ENCODE assay signal across 8 mouse cellular contexts in the genomic region with DNA sequence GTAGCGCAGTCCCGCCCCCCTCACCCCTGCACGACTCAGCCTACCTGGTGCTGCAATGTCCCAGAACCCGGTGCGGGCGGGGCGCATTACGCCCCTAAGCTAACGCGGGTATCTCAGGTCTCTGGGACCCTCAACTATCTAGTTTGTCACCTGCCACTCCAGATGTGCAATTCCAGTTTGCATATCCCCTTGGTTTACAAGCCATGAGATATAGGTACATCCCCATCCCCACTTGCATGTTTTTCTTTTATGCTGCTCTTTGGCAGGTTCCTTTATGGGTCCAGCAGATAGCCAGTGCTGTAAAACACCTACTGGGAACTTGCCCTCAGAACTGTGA. TPM values are rescaled to one million over a fixed set of nuclear protein-coding genes. Genes with fewer than 3 reads are reported as not detected.
A peak's percentile ranks its signal among the peaks of the same experiment; 100 is the strongest.
DNase-seq lines count a peak whose midpoint lies in the region; ATAC-seq and TF ChIP-seq lines count a peak whose summit lies in the region.

No protein-coding gene starts in this region.

- TF ChIP-seq EP300 in heart, postnatal 0 days (IDR thresholded peaks at IDR 0.05; ENCODE audit: low read depth): no peak

- no peak for TF ChIP-seq CTCF in heart, postnatal 0 days (IDR thresholded peaks at IDR 0.05; ENCODE audit: low read depth)
- TF ChIP-seq CTCF in forebrain, postnatal 0 days (IDR thresholded peaks at IDR 0.05; ENCODE audit: low read depth): no peak

- peaks cover 22% of the 10 kb centered on the region; the same call in 1 of the 2 replicates for H3K27me3 ChIP-seq in heart, postnatal 0 days (ENCODE audit: control insufficient read depth, insufficient read depth, low read length)
- H3K27me3 ChIP-seq in forebrain, postnatal 0 days (ENCODE audit: insufficient read depth, low read length): no peaks in the 10 kb centered on the region
- peaks cover 21% of the 10 kb centered on the region for H3K27me3 ChIP-seq in midbrain, embryonic 11.5 days (ENCODE audit: control insufficient read depth, insufficient read depth, low read length)

- no peak for ATAC-seq in heart, postnatal 0 days (ENCODE audit: insufficient read depth, low read depth)
- no peak for ATAC-seq in forebrain, postnatal 0 days
- no peak for ATAC-seq in midbrain, embryonic 11.5 days (ENCODE audit: low FRiP score)

- peak overlapping the region; percentile 67 for H3K4me3 ChIP-seq in heart, postnatal 0 days (ENCODE audit: low read depth, low read length)
- H3K4me3 ChIP-seq in ES-E14 (ENCODE audit: insufficient read depth in 1 of 2, low read depth in 1 of 2, low read length in 2 of 2, poor library complexity in 1 of 2, severe bottlenecking in 1 of 2): peak overlapping the region; percentile 71 to 97
- H3K4me3 ChIP-seq in forebrain, postnatal 0 days (ENCODE audit: low read depth, low read length): peak overlapping the region; percentile 74
- peak overlapping the region; percentile 74 for H3K4me3 ChIP-seq in midbrain, embryonic 11.5 days (ENCODE audit: low read depth, low read length)

- peak overlapping the region; percentile 99 for H3K4me2 ChIP-seq in heart, postnatal 0 days (ENCODE audit: low read depth, low read length)
- peak overlapping the region; percentile 93 for H3K4me2 ChIP-seq in forebrain, postnatal 0 days (ENCODE audit: low read depth)
- H3K4me2 ChIP-seq in midbrain, embryonic 11.5 days: peak overlapping the region; percentile 94

- H3K4me1 ChIP-seq in heart, postnatal 0 days (ENCODE audit: control insufficient read depth, insufficient read depth): peaks cover 25% of the 10 kb centered on the region
- peaks cover 5 to 20% of the 10 kb centered on the region in 2 experiments; a peak in 3 of 4 replicates for H3K4me1 ChIP-seq in ES-E14 (ENCODE audit: control insufficient read depth in 2 of 2, insufficient read depth in 2 of 2, low read length in 2 of 2, poor library complexity in 1 of 2)
- peaks cover 17% of the 10 kb centered on the region for H3K4me1 ChIP-seq in forebrain, postnatal 0 days (ENCODE audit: insufficient read depth)
- H3K4me1 ChIP-seq in midbrain, embryonic 11.5 days (ENCODE audit: control insufficient read depth, insufficient read depth, low read length): peaks cover 34% of the 10 kb centered on the region

- H3K9me3 ChIP-seq in heart, postnatal 0 days (replicated peaks; ENCODE audit: control insufficient read depth, low read length): no peaks in the 10 kb centered on the region
- H3K9me3 ChIP-seq in ES-E14 (ENCODE audit: control insufficient read depth, insufficient read depth, low read depth, low read length): no peaks in the 10 kb centered on the region
- no peaks in the 10 kb centered on the region for H3K9me3 ChIP-seq in forebrain, postnatal 0 days (ENCODE audit: low read length)
- no peaks in the 10 kb centered on the region for H3K9me3 ChIP-seq in midbrain, embryonic 11.5 days (ENCODE audit: control insufficient read depth, low read length)

- no peak overlapping the region for H3K27ac ChIP-seq in heart, postnatal 0 days (ENCODE audit: low read depth)
- H3K27ac ChIP-seq in ES-E14 (ENCODE audit: insufficient read depth, low read depth, low read length, poor library complexity, severe bottlenecking): no peak overlapping the region
- H3K27ac ChIP-seq in forebrain, postnatal 0 days (ENCODE audit: low read depth, low read length): peak overlapping the region; percentile 96
- peak overlapping the region; percentile 76 for H3K27ac ChIP-seq in midbrain, embryonic 11.5 days (ENCODE audit: low read depth, low read length)

- DNase-seq in heart, postnatal 0 days (ENCODE audit: low spot score): no peak
- DNase-seq in heart, postnatal 25 days (ENCODE audit: low spot score): no peak
- no peak for DNase-seq in ES-E14 (ENCODE audit: low read depth, low spot score)
- no peak for DNase-seq in forebrain, postnatal 0 days
- DNase-seq in midbrain, embryonic 11.5 days (ENCODE audit: low spot score, missing footprints): no peak
- no peak for DNase-seq in left cerebral cortex, adult 8-10 months (ENCODE audit: low spot score in 2 of 2)
- DNase-seq in gastrocnemius, postnatal 25 days: no peak
- DNase-seq in layer of hippocampus, adult 18-20 months (ENCODE audit: low spot score in 2 of 2): no peak

- intact Hi-C loops in heart, postnatal 25 days (cut with DNase I): loop anchor here (5.0 kb wide), 1 partner anchor 152 kb away; a partner anchor contains a TSS

- in situ Hi-C loops in ES-E14 (cut with MboI; ENCODE audit: low sequenced_read_pairs in 2 of 2, unreplicated experiment in 2 of 2): no loop called here

- 1% methylated on average over 7 of the region's 10 CpGs for WGBS in heart, postnatal 0 days
- under 1% methylated on average over 10 of the region's 10 CpGs for WGBS in forebrain, postnatal 0 days
- 2% methylated on average over 10 of the region's 10 CpGs for WGBS in midbrain, embryonic 11.5 days

- peak overlapping the region; percentile 63 for H3K9ac ChIP-seq in heart, postnatal 0 days (replicated peaks; ENCODE audit: low read depth, low read length)
- H3K9ac ChIP-seq in ES-E14 (ENCODE audit: insufficient read depth, low read depth, low read length, poor library complexity, severe bottlenecking): no peak overlapping the region
- peak overlapping the region; percentile 93 for H3K9ac ChIP-seq in forebrain, postnatal 0 days
- peak overlapping the region; percentile 87 for H3K9ac ChIP-seq in midbrain, embryonic 11.5 days (ENCODE audit: low read length)

- H3K36me3 ChIP-seq in heart, postnatal 0 days (replicated peaks; ENCODE audit: control insufficient read depth, insufficient read depth, low read length): peaks cover 11% of the 10 kb centered on the region
- peaks cover 23% of the 10 kb centered on the region for H3K36me3 ChIP-seq in ES-E14 (ENCODE audit: control insufficient read depth, insufficient read depth, low read length, poor library complexity, severe bottlenecking)
- H3K36me3 ChIP-seq in forebrain, postnatal 0 days (ENCODE audit: insufficient read depth): peaks cover 23% of the 10 kb centered on the region
- H3K36me3 ChIP-seq in midbrain, embryonic 11.5 days (ENCODE audit: control insufficient read depth, insufficient read depth, low read length): 0 out of 2 replicates have a peak, but pooled peaks cover 2% of the 10 kb centered on the region

RNA-seq across cellular contexts. Expression of a gene that starts 1.0 kb away (rescaled TPM):
- 970 and 972 TPM in 2 replicates for total RNA-seq in heart, postnatal 0 days (2014; rRNA removed; ENCODE audit: low replicate concordance)
- polyA plus RNA-seq in heart, postnatal 0 days (2015; fragmentation: Nextera tagmentation; extraction: Ambion mirVana): 1,858 and 1,876 TPM in 2 replicates
- 1,000 to 10,000 TPM; 1,252 to 1,264 TPM for total RNA-seq in heart, postnatal 25 days (2021)
- 217 and 226 TPM in 2 replicates for total RNA-seq in ES-E14 (2012; rRNA removed)
- 154 and 193 TPM in 2 replicates for total RNA-seq in forebrain, postnatal 0 days (2014; rRNA removed)
- polyA plus RNA-seq in forebrain, postnatal 0 days (2015; fragmentation: Nextera tagmentation; extraction: Ambion mirVana): 633 and 650 TPM in 2 replicates
- polyA plus RNA-seq in midbrain, embryonic 11.5 days (2014; fragmentation: Nextera tagmentation; extraction: Ambion mirVana): 329 and 355 TPM in 2 replicates
- 100 to 1,000 TPM; 306 to 342 (median 330) TPM for total RNA-seq in left cerebral cortex, adult 8-10 months (2022)
- 100 to 1,000 TPM; 634 to 665 TPM for total RNA-seq in gastrocnemius, postnatal 25 days (2021)
- 100 to 1,000 TPM; 354 to 359 TPM for total RNA-seq in layer of hippocampus, adult 18-20 months (2021)

RNA-seq across cellular contexts. Expression of a gene that starts 1.2 kb away (rescaled TPM):
- 2.8 and 5.9 TPM in 2 replicates for total RNA-seq in heart, postnatal 0 days (2014; rRNA removed; ENCODE audit: low replicate concordance)
- polyA plus RNA-seq in heart, postnatal 0 days (2015; fragmentation: Nextera tagmentation; extraction: Ambion mirVana): 1.0 and 1.1 TPM in 2 replicates
- 1 to 10 TPM; 2.4 to 3.1 TPM for total RNA-seq in heart, postnatal 25 days (2021)
- total RNA-seq in ES-E14 (2012; rRNA removed): 20.9 and 41.0 TPM in 2 replicates
- 114 and 151 TPM in 2 replicates for total RNA-seq in forebrain, postnatal 0 days (2014; rRNA removed)
- polyA plus RNA-seq in forebrain, postnatal 0 days (2015; fragmentation: Nextera tagmentation; extraction: Ambion mirVana): 57.5 and 68.2 TPM in 2 replicates
- 11.1 and 11.8 TPM in 2 replicates for polyA plus RNA-seq in midbrain, embryonic 11.5 days (2014; fragmentation: Nextera tagmentation; extraction: Ambion mirVana)
- 100 to 1,000 TPM; 328 to 363 (median 358) TPM for total RNA-seq in left cerebral cortex, adult 8-10 months (2022)
- 1 to 10 TPM; 1.2 to 1.6 TPM for total RNA-seq in gastrocnemius, postnatal 25 days (2021)
- total RNA-seq in layer of hippocampus, adult 18-20 months (2021): 100 to 1,000 TPM; 362 to 363 TPM

RNA-seq across cellular contexts. Expression of a gene that starts 8.7 kb away (rescaled TPM):
- total RNA-seq in heart, postnatal 0 days (2014; rRNA removed; ENCODE audit: low replicate concordance): 100 and 122 TPM in 2 replicates
- polyA plus RNA-seq in heart, postnatal 0 days (2015; fragmentation: Nextera tagmentation; extraction: Ambion mirVana): 12.4 and 15.8 TPM in 2 replicates
- total RNA-seq in heart, postnatal 25 days (2021): 100 to 1,000 TPM in 1 of 2 experiments, 10 to 100 TPM in 1; 92.1 to 120 TPM
- 38.3 and 42.6 TPM in 2 replicates for total RNA-seq in ES-E14 (2012; rRNA removed)
- total RNA-seq in forebrain, postnatal 0 days (2014; rRNA removed): 91.5 and 120 TPM in 2 replicates
- 19.3 and 21.3 TPM in 2 replicates for polyA plus RNA-seq in forebrain, postnatal 0 days (2015; fragmentation: Nextera tagmentation; extraction: Ambion mirVana)
- 66.0 and 71.3 TPM in 2 replicates for polyA plus RNA-seq in midbrain, embryonic 11.5 days (2014; fragmentation: Nextera tagmentation; extraction: Ambion mirVana)
- 10 to 100 TPM; 48.5 to 76.4 (median 64.1) TPM for total RNA-seq in left cerebral cortex, adult 8-10 months (2022)
- 10 to 100 TPM; 33.7 to 34.8 TPM for total RNA-seq in gastrocnemius, postnatal 25 days (2021)
- 10 to 100 TPM; 59.4 to 68.4 TPM for total RNA-seq in layer of hippocampus, adult 18-20 months (2021)

RNA-seq across cellular contexts. Expression of a gene that starts 23.8 kb away (rescaled TPM):
- total RNA-seq in heart, postnatal 0 days (2014; rRNA removed; ENCODE audit: low replicate concordance): 40.3 and 57.4 TPM in 2 replicates
- 10.6 and 10.8 TPM in 2 replicates for polyA plus RNA-seq in heart, postnatal 0 days (2015; fragmentation: Nextera tagmentation; extraction: Ambion mirVana)
- total RNA-seq in heart, postnatal 25 days (2021): 100 to 1,000 TPM; 133 to 138 TPM
- total RNA-seq in ES-E14 (2012; rRNA removed): 124 and 141 TPM in 2 replicates
- 77.2 and 77.8 TPM in 2 replicates for total RNA-seq in forebrain, postnatal 0 days (2014; rRNA removed)
- polyA plus RNA-seq in forebrain, postnatal 0 days (2015; fragmentation: Nextera tagmentation; extraction: Ambion mirVana): 13.6 and 14.8 TPM in 2 replicates
- 18.5 and 23.1 TPM in 2 replicates for polyA plus RNA-seq in midbrain, embryonic 11.5 days (2014; fragmentation: Nextera tagmentation; extraction: Ambion mirVana)
- total RNA-seq in left cerebral cortex, adult 8-10 months (2022): 100 to 1,000 TPM; 102 to 111 (median 109) TPM
- 100 to 1,000 TPM in 1 of 2 experiments, 10 to 100 TPM in 1; 99.8 to 120 TPM for total RNA-seq in gastrocnemius, postnatal 25 days (2021)
- total RNA-seq in layer of hippocampus, adult 18-20 months (2021): 100 to 1,000 TPM; 101 to 102 TPM

RNA-seq across cellular contexts. Expression of a gene that starts 26.4 kb away (rescaled TPM):
- total RNA-seq in heart, postnatal 0 days (2014; rRNA removed; ENCODE audit: low replicate concordance): 121 and 163 TPM in 2 replicates
- 208 and 330 TPM in 2 replicates for polyA plus RNA-seq in heart, postnatal 0 days (2015; fragmentation: Nextera tagmentation; extraction: Ambion mirVana)
- total RNA-seq in heart, postnatal 25 days (2021): 10 to 100 TPM; 31.7 to 43.1 TPM
- 69.6 and 105 TPM in 2 replicates for total RNA-seq in ES-E14 (2012; rRNA removed)
- 345 and 424 TPM in 2 replicates for total RNA-seq in forebrain, postnatal 0 days (2014; rRNA removed)
- 834 and 838 TPM in 2 replicates for polyA plus RNA-seq in forebrain, postnatal 0 days (2015; fragmentation: Nextera tagmentation; extraction: Ambion mirVana)
- 81.5 and 87.1 TPM in 2 replicates for polyA plus RNA-seq in midbrain, embryonic 11.5 days (2014; fragmentation: Nextera tagmentation; extraction: Ambion mirVana)
- 100 to 1,000 TPM; 124 to 159 (median 143) TPM for total RNA-seq in left cerebral cortex, adult 8-10 months (2022)
- 10 to 100 TPM; 17.3 to 21.4 TPM for total RNA-seq in gastrocnemius, postnatal 25 days (2021)
- 10 to 100 TPM; 60.7 to 76.4 TPM for total RNA-seq in layer of hippocampus, adult 18-20 months (2021)

Comparison
In these comparisons a context has a peak if more than half of its experiments do, and no peak if none do; other contexts are left out.
1. H3K27ac ChIP-seq: peak in forebrain, postnatal 0 days (single experiment) and midbrain, embryonic 11.5 days (single experiment); none in heart, postnatal 0 days (single experiment) and ES-E14 (single experiment).
2. Peak in every context shown above with its lines, with median percentiles within 50 percentile points of each other: H3K4me2 ChIP-seq and H3K4me3 ChIP-seq.